Mouse (Mus musculus): Measurements from ENCODE around the gene Lgsn. TPM values are rescaled to one million over a fixed set of nuclear protein-coding genes. Genes with fewer than 3 reads are reported as not detected.

The Lgsn gene
- polyA plus RNA-seq (2012), result not detected in 2 replicates

DNA sequence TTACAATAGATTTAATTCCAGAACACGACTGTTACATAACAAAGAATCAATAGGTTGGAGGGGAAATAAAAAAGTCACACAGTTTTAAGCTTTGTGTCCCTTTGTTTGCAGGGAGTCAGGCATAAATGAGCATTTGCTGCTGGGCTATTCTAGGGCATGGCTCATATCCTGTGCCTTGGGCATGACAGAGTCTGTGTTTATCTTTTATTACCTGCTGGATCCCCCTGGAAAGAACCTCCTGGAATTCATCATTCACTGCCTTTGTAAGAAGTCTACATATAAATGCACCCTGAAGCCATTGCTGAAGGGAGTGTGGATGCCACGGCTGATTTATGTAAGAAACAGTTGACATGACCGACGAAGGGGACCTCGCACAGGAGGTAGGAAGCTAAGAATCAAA, at the start of gene Lgsn:
TSS of gene Lgsn (plus strand) at position 301 of the 400 bp plus-strand sequence.

DNA sequence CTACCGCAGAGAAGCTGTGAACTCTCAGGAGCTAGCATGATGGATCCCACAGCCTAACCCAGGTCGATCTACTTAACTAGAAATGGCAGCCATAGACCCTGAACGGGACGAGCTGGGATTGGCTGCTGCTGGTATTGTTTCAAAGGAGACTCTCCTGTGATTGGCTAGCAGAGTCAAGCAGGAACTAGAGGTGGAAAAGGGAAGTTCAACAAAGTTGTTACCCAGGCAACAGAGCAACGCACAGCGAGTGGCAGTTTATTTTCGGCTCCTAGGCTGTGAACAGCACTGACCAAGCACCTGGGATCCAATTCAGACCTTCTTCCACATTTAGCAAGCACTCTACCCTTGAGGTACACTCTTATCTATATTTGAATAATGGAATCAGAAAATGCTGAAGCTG, 46.4 kb downstream of the Lgsn start, which contains the start of the genes 4931428L18Rik and Pih1d3:
TSS of gene 4931428L18Rik (minus strand) at position 121 of the 400 bp plus-strand sequence.
TSS of gene Pih1d3 (plus strand) at position 275 of the 400 bp plus-strand sequence.

Other genes starting within 250 kb of the Lgsn start
- not detected in 2 replicates for gene AC153137.1, start 198.4 kb upstream of the Lgsn start, polyA plus RNA-seq (2012)
- 0.08 TPM in 1 of 2 replicates, not detected in the other for gene 4931428L18Rik, start 46.3 kb downstream of the Lgsn start, polyA plus RNA-seq (2012)
- not detected in 2 replicates for gene Pih1d3, start 46.4 kb downstream of the Lgsn start, polyA plus RNA-seq (2012)